Mouse (Mus musculus): Measurements from ENCODE around the gene Hcrtr1. TPM values are rescaled to one million over a fixed set of nuclear protein-coding genes. Genes with fewer than 3 reads are reported as not detected.

The Hcrtr1 gene
- polyA plus RNA-seq (2015; fragmentation: Nextera tagmentation; extraction: Ambion mirVana): 0.28 and 0.50 TPM in 2 replicates

- Histone ChIP-seq H3K4me2 (peak within 1 kb of the TSS; percentile 80), H3K9ac (peak within 1 kb of the TSS; percentile 27), H3K27ac (no peak within 1 kb of the TSS), H3K9me3 (no peaks in the 10 kb centered on the region), H3K4me3 (peak within 1 kb of the TSS; percentile 37), H3K27me3 (peaks cover 49% of the 10 kb centered on the region), H3K36me3 (no peaks in the 10 kb centered on the region), H3K4me1 (peaks cover 17% of the 10 kb centered on the region)
- ATAC-seq (ENCODE audit: borderline replicate concordance, extremely low read depth, low FRiP score, low TSS enrichment): 0 out of 2 replicates have a peak, but pooled peaks have one; percentile 8
- WGBS: under 1% methylated on average over 12 of the region's 15 CpGs
These were observed at the start of gene Hcrtr1 for GRCm38 (mm10) chr4:130139214-130139492. TSS of gene Hcrtr1 (minus strand) at chr4:130139359.

- Histone ChIP-seq H3K9ac (no peak overlapping the region), H3K27me3 (no peaks in the 10 kb centered on the region), H3K4me2 (peak overlapping the region; percentile 28), H3K4me1 (0 out of 2 replicates have a peak, but pooled peaks cover 11% of the 10 kb centered on the region), H3K36me3 (no peaks in the 10 kb centered on the region), H3K9me3 (no peaks in the 10 kb centered on the region), H3K27ac (no peak overlapping the region), H3K4me3 (no peak overlapping the region)
- ATAC-seq (ENCODE audit: borderline replicate concordance, extremely low read depth, low FRiP score, low TSS enrichment): no peak
- WGBS: 3% methylated on average over 13 of the region's 13 CpGs
These were observed 49.7 kb upstream of the Hcrtr1 start for GRCm38 (mm10) chr4:130188806-130189297.

- H3K4me3 ChIP-seq: no peak overlapping the region
- H3K27me3 ChIP-seq: no peaks in the 10 kb centered on the region
- H3K4me1 ChIP-seq: peaks cover 26% of the 10 kb centered on the region
- no peak overlapping the region for H3K4me2 ChIP-seq
- no peaks in the 10 kb centered on the region for H3K9me3 ChIP-seq
- WGBS: 31% methylated on average over 12 of the region's 12 CpGs
- no peak for ATAC-seq (ENCODE audit: borderline replicate concordance, extremely low read depth, low FRiP score, low TSS enrichment)
- no peak overlapping the region for H3K27ac ChIP-seq
- H3K9ac ChIP-seq: no peak overlapping the region
- H3K36me3 ChIP-seq: no peaks in the 10 kb centered on the region
These were observed 47.7 kb upstream of the Hcrtr1 start for GRCm38 (mm10) chr4:130186891-130187290.

GRCm38 (mm10) chr4:130186450-130186849 lies 47.3 kb upstream of the Hcrtr1 start:
- H3K9ac ChIP-seq: no peak overlapping the region
- H3K27ac ChIP-seq: no peak overlapping the region
- H3K4me1 ChIP-seq: peaks cover 31% of the 10 kb centered on the region
- H3K4me3 ChIP-seq: no peak overlapping the region
- no peak overlapping the region for H3K4me2 ChIP-seq
- no peak for ATAC-seq (ENCODE audit: borderline replicate concordance, extremely low read depth, low FRiP score, low TSS enrichment)
- no peaks in the 10 kb centered on the region for H3K9me3 ChIP-seq
- 71% methylated on average over 9 of the region's 9 CpGs for WGBS
- H3K27me3 ChIP-seq: no peaks in the 10 kb centered on the region
- H3K36me3 ChIP-seq: no peaks in the 10 kb centered on the region

- WGBS: 70% methylated on average over 5 of the region's 5 CpGs
- Histone ChIP-seq H3K27ac (no peak overlapping the region), H3K9ac (no peak overlapping the region), H3K4me2 (no peak overlapping the region), H3K36me3 (no peaks in the 10 kb centered on the region), H3K9me3 (no peaks in the 10 kb centered on the region), H3K4me1 (peaks cover 34% of the 10 kb centered on the region), H3K4me3 (no peak overlapping the region), H3K27me3 (no peaks in the 10 kb centered on the region)
- ATAC-seq (ENCODE audit: borderline replicate concordance, extremely low read depth, low FRiP score, low TSS enrichment): no peak
These were observed 44.7 kb upstream of the Hcrtr1 start for GRCm38 (mm10) chr4:130183879-130184278.

- no peaks in the 10 kb centered on the region for H3K36me3 ChIP-seq
- no peak overlapping the region for H3K4me2 ChIP-seq
- H3K4me1 ChIP-seq: peaks cover 30% of the 10 kb centered on the region
- H3K27ac ChIP-seq: no peak overlapping the region
- H3K27me3 ChIP-seq: no peaks in the 10 kb centered on the region
- no peak for ATAC-seq (ENCODE audit: borderline replicate concordance, extremely low read depth, low FRiP score, low TSS enrichment)
- no peak overlapping the region for H3K9ac ChIP-seq
- H3K9me3 ChIP-seq: no peaks in the 10 kb centered on the region
- H3K4me3 ChIP-seq: no peak overlapping the region
- 58% methylated on average over 13 of the region's 13 CpGs for WGBS
These were observed 43.9 kb upstream of the Hcrtr1 start for GRCm38 (mm10) chr4:130183023-130183422.

GRCm38 (mm10) chr4:130181886-130182285 lies 42.7 kb upstream of the Hcrtr1 start:
- Histone ChIP-seq H3K4me3 (no peak overlapping the region), H3K4me1 (peaks cover 41% of the 10 kb centered on the region), H3K4me2 (no peak overlapping the region), H3K9ac (no peak overlapping the region), H3K27me3 (no peaks in the 10 kb centered on the region), H3K9me3 (no peaks in the 10 kb centered on the region), H3K36me3 (no peaks in the 10 kb centered on the region), H3K27ac (no peak overlapping the region)
- 21% methylated on average over 4 of the region's 4 CpGs for WGBS
- no peak for ATAC-seq (ENCODE audit: borderline replicate concordance, extremely low read depth, low FRiP score, low TSS enrichment)

GRCm38 (mm10) chr4:130180909-130181602 lies 41.9 kb upstream of the Hcrtr1 start:
- Histone ChIP-seq H3K4me3 (no peak overlapping the region), H3K27ac (no peak overlapping the region), H3K27me3 (no peaks in the 10 kb centered on the region), H3K9ac (no peak overlapping the region), H3K9me3 (no peaks in the 10 kb centered on the region), H3K4me1 (peaks cover 44% of the 10 kb centered on the region), H3K36me3 (no peaks in the 10 kb centered on the region), H3K4me2 (no peak overlapping the region)
- WGBS: 66% methylated on average over 7 of the region's 7 CpGs
- no peak for ATAC-seq (ENCODE audit: borderline replicate concordance, extremely low read depth, low FRiP score, low TSS enrichment)

GRCm38 (mm10) chr4:130179876-130180275 lies 40.7 kb upstream of the Hcrtr1 start:
- WGBS: 70% methylated on average over 3 of the region's 3 CpGs
- ATAC-seq (ENCODE audit: borderline replicate concordance, extremely low read depth, low FRiP score, low TSS enrichment): no peak

GRCm38 (mm10) chr4:130177536-130177935 lies 38.4 kb upstream of the Hcrtr1 start:
- no peak overlapping the region for H3K4me3 ChIP-seq
- H3K27ac ChIP-seq: peak overlapping the region; percentile 82
- H3K4me2 ChIP-seq: 0 out of 2 replicates have a peak overlapping the region, but pooled peaks have one; percentile 3
- ATAC-seq (ENCODE audit: borderline replicate concordance, extremely low read depth, low FRiP score, low TSS enrichment): no peak
- peaks cover 68% of the 10 kb centered on the region for H3K4me1 ChIP-seq
- H3K9me3 ChIP-seq: no peaks in the 10 kb centered on the region
- no peaks in the 10 kb centered on the region for H3K36me3 ChIP-seq
- no peak overlapping the region for H3K9ac ChIP-seq
- 42% methylated on average over 7 of the region's 7 CpGs for WGBS
- H3K27me3 ChIP-seq: 0 out of 2 replicates have a peak, but pooled peaks cover 8% of the 10 kb centered on the region

More at GRCm38 (mm10) chr4:130179876-130180275, 40.7 kb upstream of the Hcrtr1 start:
- H3K4me2 ChIP-seq: no peak overlapping the region
- no peaks in the 10 kb centered on the region for H3K36me3 ChIP-seq
- H3K4me1 ChIP-seq: peaks cover 56% of the 10 kb centered on the region
- no peaks in the 10 kb centered on the region for H3K9me3 ChIP-seq
- H3K27ac ChIP-seq: no peak overlapping the region
- H3K4me3 ChIP-seq: no peak overlapping the region
- H3K27me3 ChIP-seq: no peaks in the 10 kb centered on the region
- no peak overlapping the region for H3K9ac ChIP-seq

GRCm38 (mm10) chr4:130177087-130177486 lies 37.9 kb upstream of the Hcrtr1 start:
- no peak for ATAC-seq (ENCODE audit: borderline replicate concordance, extremely low read depth, low FRiP score, low TSS enrichment)

GRCm38 (mm10) chr4:130176156-130176720 lies 37.1 kb upstream of the Hcrtr1 start:
- no peak for ATAC-seq (ENCODE audit: borderline replicate concordance, extremely low read depth, low FRiP score, low TSS enrichment)
- Histone ChIP-seq H3K9me3 (no peaks in the 10 kb centered on the region), H3K9ac (no peak overlapping the region), H3K4me2 (no peak overlapping the region), H3K4me1 (peaks cover 68% of the 10 kb centered on the region), H3K36me3 (no peaks in the 10 kb centered on the region), H3K4me3 (no peak overlapping the region), H3K27me3 (0 out of 2 replicates have a peak, but pooled peaks cover 8% of the 10 kb centered on the region), H3K27ac (peak overlapping the region; percentile 82)
- 54% methylated on average over 5 of the region's 5 CpGs for WGBS

More at GRCm38 (mm10) chr4:130177087-130177486, 37.9 kb upstream of the Hcrtr1 start:
- Histone ChIP-seq H3K27me3 (0 out of 2 replicates have a peak, but pooled peaks cover 8% of the 10 kb centered on the region), H3K36me3 (no peaks in the 10 kb centered on the region), H3K4me3 (no peak overlapping the region), H3K9me3 (no peaks in the 10 kb centered on the region), H3K9ac (no peak overlapping the region), H3K27ac (peak overlapping the region; percentile 82), H3K4me2 (0 out of 2 replicates have a peak overlapping the region, but pooled peaks have one; percentile 3), H3K4me1 (peaks cover 68% of the 10 kb centered on the region)
- WGBS: 27% methylated on average over 4 of the region's 4 CpGs
